Mouse (Mus musculus): ENCODE data around the gene Sf3a2. TPM values are rescaled to one million over a fixed set of nuclear protein-coding genes. Genes with fewer than 3 reads are reported as not detected.

The Sf3a2 gene
- polyA plus RNA-seq (2015; fragmentation: Nextera tagmentation; extraction: Ambion mirVana), result 23.4 and 30.1 TPM in 2 replicates

- no peaks in the 10 kb centered on the region for H3K9me3 ChIP-seq (replicated peaks; ENCODE audit: control insufficient read depth, low read length)
- peak; percentile 94 for ATAC-seq (ENCODE audit: low read depth)
- peaks cover 25% of the 10 kb centered on the region for H3K4me1 ChIP-seq (ENCODE audit: control insufficient read depth, low read depth, low read length)
- H3K36me3 ChIP-seq (ENCODE audit: control insufficient read depth, insufficient read depth), result peaks cover 53% of the 10 kb centered on the region
- H3K4me2 ChIP-seq (ENCODE audit: low read depth, low read length), result peak within 1 kb of the TSS; percentile 93
- under 1% methylated on average over 101 of the region's 104 CpGs for WGBS (ENCODE audit: insufficient replicate concordance)
- peak within 1 kb of the TSS; percentile 93 for H3K4me3 ChIP-seq (ENCODE audit: low read depth, low read length)
- peak within 1 kb of the TSS; percentile 94 for H3K9ac ChIP-seq (ENCODE audit: low read depth, low read length)
- no peaks in the 10 kb centered on the region for H3K27me3 ChIP-seq (ENCODE audit: control insufficient read depth, insufficient read depth, low read depth, low read length)
- H3K27ac ChIP-seq (ENCODE audit: low read length), result peak within 1 kb of the TSS; percentile 97
These were observed at the start of gene Sf3a2, which contains the start of gene Plekhj1 for GRCm38 (mm10) chr10:80798150-80799006. Gene Sf3a2 (plus strand): TSS chr10:80798198. Gene Plekhj1 (minus strand): TSS chr10:80798626.

- H3K36me3 ChIP-seq (ENCODE audit: control insufficient read depth, insufficient read depth), result no peaks in the 10 kb centered on the region
- H3K27ac ChIP-seq (ENCODE audit: low read length), result no peak overlapping the region
- H3K27me3 ChIP-seq (ENCODE audit: control insufficient read depth, insufficient read depth, low read depth, low read length), result no peaks in the 10 kb centered on the region
- no peak overlapping the region for H3K4me3 ChIP-seq (ENCODE audit: low read depth, low read length)
- 4% methylated on average over 6 of the region's 6 CpGs for WGBS (ENCODE audit: insufficient replicate concordance)
- peaks cover 26% of the 10 kb centered on the region for H3K4me1 ChIP-seq (ENCODE audit: control insufficient read depth, low read depth, low read length)
- no peak for ATAC-seq (ENCODE audit: low read depth)
- no peak overlapping the region for H3K4me2 ChIP-seq (ENCODE audit: low read depth, low read length)
- no peak overlapping the region for H3K9ac ChIP-seq (ENCODE audit: low read depth, low read length)
- no peaks in the 10 kb centered on the region for H3K9me3 ChIP-seq (replicated peaks; ENCODE audit: control insufficient read depth, low read length)
These were observed 49.4 kb upstream of the Sf3a2 start for GRCm38 (mm10) chr10:80748609-80749008.

GRCm38 (mm10) chr10:80751188-80751832 is 46.7 kb upstream of the Sf3a2 start:
- peak overlapping the region; percentile 40 for H3K9ac ChIP-seq (ENCODE audit: low read depth, low read length)
- 2% methylated on average over 16 of the region's 16 CpGs for WGBS (ENCODE audit: insufficient replicate concordance)
- no peaks in the 10 kb centered on the region for H3K27me3 ChIP-seq (ENCODE audit: control insufficient read depth, insufficient read depth, low read depth, low read length)
- H3K27ac ChIP-seq (ENCODE audit: low read length), result peak overlapping the region; percentile 18
- no peak for ATAC-seq (ENCODE audit: low read depth)
- peak overlapping the region; percentile 68 for H3K4me2 ChIP-seq (ENCODE audit: low read depth, low read length)
- no peaks in the 10 kb centered on the region for H3K36me3 ChIP-seq (ENCODE audit: control insufficient read depth, insufficient read depth)
- H3K9me3 ChIP-seq (replicated peaks; ENCODE audit: control insufficient read depth, low read length), result no peaks in the 10 kb centered on the region
- peaks cover 23% of the 10 kb centered on the region for H3K4me1 ChIP-seq (ENCODE audit: control insufficient read depth, low read depth, low read length)
- H3K4me3 ChIP-seq (ENCODE audit: low read depth, low read length), result peak overlapping the region; percentile 44

GRCm38 (mm10) chr10:80752079-80752625 is 45.8 kb upstream of the Sf3a2 start:
- WGBS (ENCODE audit: insufficient replicate concordance), result 2% methylated on average over 6 of the region's 6 CpGs

GRCm38 (mm10) chr10:80754594-80755290 is 43.3 kb upstream of the Sf3a2 start, which contains the start of gene Dot1l:
Gene Dot1l (plus strand): TSS chr10:80755206.
- H3K4me2 ChIP-seq (ENCODE audit: low read depth, low read length), result peak within 1 kb of the TSS; percentile 76

More at GRCm38 (mm10) chr10:80752079-80752625, 45.8 kb upstream of the Sf3a2 start:
- Histone ChIP-seq H3K27ac (ENCODE audit: low read length) (peak overlapping the region; percentile 18; the same call in 1 of the 2 replicates), H3K4me2 (ENCODE audit: low read depth, low read length) (peak overlapping the region; percentile 68), H3K4me1 (ENCODE audit: control insufficient read depth, low read depth, low read length) (peaks cover 31% of the 10 kb centered on the region), H3K36me3 (ENCODE audit: control insufficient read depth, insufficient read depth) (no peaks in the 10 kb centered on the region), H3K4me3 (ENCODE audit: low read depth, low read length) (peak overlapping the region; percentile 44), H3K27me3 (ENCODE audit: control insufficient read depth, insufficient read depth, low read depth, low read length) (no peaks in the 10 kb centered on the region), H3K9ac (ENCODE audit: low read depth, low read length) (peak overlapping the region; percentile 40; the same call in 1 of the 2 replicates), H3K9me3 (replicated peaks; ENCODE audit: control insufficient read depth, low read length) (no peaks in the 10 kb centered on the region)
- peak; percentile 58 for ATAC-seq (ENCODE audit: low read depth)

GRCm38 (mm10) chr10:80755291-80756015 is 42.5 kb upstream of the Sf3a2 start:
- Histone ChIP-seq H3K4me2 (ENCODE audit: low read depth, low read length) (peak overlapping the region; percentile 76), H3K4me1 (ENCODE audit: control insufficient read depth, low read depth, low read length) (peaks cover 56% of the 10 kb centered on the region), H3K36me3 (ENCODE audit: control insufficient read depth, insufficient read depth) (no peaks in the 10 kb centered on the region), H3K9ac (ENCODE audit: low read depth, low read length) (peak overlapping the region; percentile 94), H3K27me3 (ENCODE audit: control insufficient read depth, insufficient read depth, low read depth, low read length) (no peaks in the 10 kb centered on the region), H3K9me3 (replicated peaks; ENCODE audit: control insufficient read depth, low read length) (no peaks in the 10 kb centered on the region), H3K27ac (ENCODE audit: low read length) (peak overlapping the region; percentile 82), H3K4me3 (ENCODE audit: low read depth, low read length) (peak overlapping the region; percentile 97)
- whole genome bisulfite sequencing (ENCODE audit: insufficient replicate concordance), result under 1% methylated on average over 64 of the region's 75 CpGs
- peak; percentile 55 for ATAC-seq (ENCODE audit: low read depth)

More at GRCm38 (mm10) chr10:80754594-80755290, 43.3 kb upstream of the Sf3a2 start, which contains the start of gene Dot1l:
- H3K27me3 ChIP-seq (ENCODE audit: control insufficient read depth, insufficient read depth, low read depth, low read length), result no peaks in the 10 kb centered on the region
- no peaks in the 10 kb centered on the region for H3K36me3 ChIP-seq (ENCODE audit: control insufficient read depth, insufficient read depth)
- no peaks in the 10 kb centered on the region for H3K9me3 ChIP-seq (replicated peaks; ENCODE audit: control insufficient read depth, low read length)
- ATAC-seq (ENCODE audit: low read depth), result peak; percentile 95
- peak within 1 kb of the TSS; percentile 97 for H3K4me3 ChIP-seq (ENCODE audit: low read depth, low read length)
- peaks cover 51% of the 10 kb centered on the region for H3K4me1 ChIP-seq (ENCODE audit: control insufficient read depth, low read depth, low read length)
- peak within 1 kb of the TSS; percentile 82 for H3K27ac ChIP-seq (ENCODE audit: low read length)
- under 1% methylated on average over 57 of the region's 57 CpGs for whole genome bisulfite sequencing (ENCODE audit: insufficient replicate concordance)
- peak within 1 kb of the TSS; percentile 94 for H3K9ac ChIP-seq (ENCODE audit: low read depth, low read length)

- no peak for ATAC-seq (ENCODE audit: low read depth)
- 28% methylated on average over 3 of the region's 3 CpGs for WGBS (ENCODE audit: insufficient replicate concordance)
- H3K27ac ChIP-seq (ENCODE audit: low read length), result peak overlapping the region; percentile 17
- H3K36me3 ChIP-seq (ENCODE audit: control insufficient read depth, insufficient read depth), result no peaks in the 10 kb centered on the region
- peak overlapping the region; percentile 97 for H3K4me3 ChIP-seq (ENCODE audit: low read depth, low read length)
- H3K9ac ChIP-seq (ENCODE audit: low read depth, low read length), result peak overlapping the region; percentile 94
- peaks cover 62% of the 10 kb centered on the region for H3K4me1 ChIP-seq (ENCODE audit: control insufficient read depth, low read depth, low read length)
- no peaks in the 10 kb centered on the region for H3K9me3 ChIP-seq (replicated peaks; ENCODE audit: control insufficient read depth, low read length)
- H3K4me2 ChIP-seq (ENCODE audit: low read depth, low read length), result peak overlapping the region; percentile 76
- H3K27me3 ChIP-seq (ENCODE audit: control insufficient read depth, insufficient read depth, low read depth, low read length), result no peaks in the 10 kb centered on the region
These were observed 41.9 kb upstream of the Sf3a2 start for GRCm38 (mm10) chr10:80756099-80756498.

- no peaks in the 10 kb centered on the region for H3K9me3 ChIP-seq (replicated peaks; ENCODE audit: control insufficient read depth, low read length)
- no peak for ATAC-seq (ENCODE audit: low read depth)
- H3K4me1 ChIP-seq (ENCODE audit: control insufficient read depth, low read depth, low read length), result peaks cover 59% of the 10 kb centered on the region
- no peaks in the 10 kb centered on the region for H3K36me3 ChIP-seq (ENCODE audit: control insufficient read depth, insufficient read depth)
- no peak overlapping the region; the same call in 1 of the 2 replicates for H3K27ac ChIP-seq (ENCODE audit: low read length)
- WGBS (ENCODE audit: insufficient replicate concordance), result 47% methylated on average over 2 of the region's 2 CpGs
- H3K27me3 ChIP-seq (ENCODE audit: control insufficient read depth, insufficient read depth, low read depth, low read length), result no peaks in the 10 kb centered on the region
- H3K4me2 ChIP-seq (ENCODE audit: low read depth, low read length), result peak overlapping the region; percentile 76
- H3K4me3 ChIP-seq (ENCODE audit: low read depth, low read length), result peak overlapping the region; percentile 97
- peak overlapping the region; percentile 94 for H3K9ac ChIP-seq (ENCODE audit: low read depth, low read length)
These were observed 41.5 kb upstream of the Sf3a2 start for GRCm38 (mm10) chr10:80756509-80756908.
